Mouse (Mus musculus): ENCODE results near the gene Gm26965. TPM values are rescaled to one million over a fixed set of nuclear protein-coding genes. Genes with fewer than 3 reads are reported as not detected.

The Gm26965 gene
- total and polyA plus RNA-seq, 2 experiments = not detected

- H3K27me3 ChIP-seq (ENCODE audit: control insufficient read depth, insufficient read depth, low read length) = no peaks in the 10 kb centered on the region
- no peaks in the 10 kb centered on the region; the same call in 1 of the 2 replicates for H3K79me2 ChIP-seq (ENCODE audit: control insufficient read depth, insufficient read depth, low read length)
- peak within 1 kb of the TSS; percentile 71 for H3K9ac ChIP-seq (ENCODE audit: low read depth, low read length)
- H3K27ac ChIP-seq (replicated peaks; ENCODE audit: insufficient read depth, low read depth, low read length) = peak within 1 kb of the TSS; percentile 84
- H3K36me3 ChIP-seq (ENCODE audit: control insufficient read depth, insufficient read depth, low read length) = peaks cover 16% of the 10 kb centered on the region
- TF ChIP-seq POLR2A (IDR thresholded peaks at IDR 0.05; ENCODE audit: extremely low read depth, insufficient read depth, low read length) = peak; percentile 49; the same call in 1 of the 2 replicates
- TF ChIP-seq CTCF (IDR thresholded peaks at IDR 0.05; ENCODE audit: low read depth, low read length) = no peak
- DNase-seq (ENCODE audit: extremely low read depth, low read depth, low spot score) = peak; percentile 98
- peak within 1 kb of the TSS; percentile 75 for H3K4me3 ChIP-seq (ENCODE audit: insufficient read depth, low read depth, low read length)
- H3K4me1 ChIP-seq (ENCODE audit: control insufficient read depth, insufficient read depth, low read length) = peaks cover 1% of the 10 kb centered on the region; the same call in 1 of the 2 replicates
- WGBS = under 1% methylated on average over 20 of the region's 20 CpGs
Measured at GRCm38 (mm10) chr13:67451172-67452020, 74.6 kb downstream of the Gm26965 start, which contains the start of gene Zfp874a. Gene Zfp874a (minus strand): TSS chr13:67451624.

Other genes with a start within 250 kb of the Gm26965 start
- 1.9 TPM in 2 replicates for gene Zfp458, start 247.7 kb downstream of the Gm26965 start, total RNA-seq (2014; rRNA removed)
- gene Zfp458, start 247.7 kb downstream of the Gm26965 start, polyA plus RNA-seq (2012; rRNA removed) = 0.21 and 0.26 TPM in 2 replicates
- 1.9 and 4.0 TPM in 2 replicates for gene Zfp457, start 219.7 kb downstream of the Gm26965 start, total RNA-seq (2014; rRNA removed)
- gene Zfp457, start 219.7 kb downstream of the Gm26965 start, polyA plus RNA-seq (2012; rRNA removed) = 0.51 and 0.87 TPM in 2 replicates
- 4.4 and 4.9 TPM in 2 replicates for gene Zfp595, start 193.6 kb downstream of the Gm26965 start, total RNA-seq (2014; rRNA removed)
- gene Zfp595, start 193.6 kb downstream of the Gm26965 start, polyA plus RNA-seq (2012; rRNA removed) = 0.48 and 0.50 TPM in 2 replicates
- 0.40 TPM in 1 of 2 replicates, not detected in the other for gene Gm28044, start 165.6 kb downstream of the Gm26965 start, total RNA-seq (2014; rRNA removed)
- gene Gm28044, start 165.6 kb downstream of the Gm26965 start, polyA plus RNA-seq (2012; rRNA removed) = 0.24 TPM in 1 of 2 replicates, not detected in the other
- 2.4 and 2.8 TPM in 2 replicates for gene Zfp953, start 165.5 kb downstream of the Gm26965 start, total RNA-seq (2014; rRNA removed)
- 0.26 and 0.28 TPM in 2 replicates for gene Zfp953, start 165.5 kb downstream of the Gm26965 start, polyA plus RNA-seq (2012; rRNA removed)
- gene Gm28041, start 150.4 kb downstream of the Gm26965 start, total RNA-seq (2014; rRNA removed) = 0.27 and 0.65 TPM in 2 replicates
- not detected in 2 replicates for gene Gm28041, start 150.4 kb downstream of the Gm26965 start, polyA plus RNA-seq (2012; rRNA removed)
- gene Zfp456, start 150.3 kb downstream of the Gm26965 start, total RNA-seq (2014; rRNA removed) = 1.0 and 1.5 TPM in 2 replicates
- gene Zfp456, start 150.3 kb downstream of the Gm26965 start, polyA plus RNA-seq (2012; rRNA removed) = 0.09 and 0.11 TPM in 2 replicates
- 3.0 TPM in 2 replicates for gene Zfp429, start 126.3 kb downstream of the Gm26965 start, total RNA-seq (2014; rRNA removed)
- 0.69 and 1.00 TPM in 2 replicates for gene Zfp429, start 126.3 kb downstream of the Gm26965 start, polyA plus RNA-seq (2012; rRNA removed)
- 0.07 and 0.28 TPM in 2 replicates for gene Zfp459, start 104.7 kb downstream of the Gm26965 start, total RNA-seq (2014; rRNA removed)
- gene Zfp459, start 104.7 kb downstream of the Gm26965 start, polyA plus RNA-seq (2012; rRNA removed) = 0.04 and 0.11 TPM in 2 replicates
- gene Zfp874a, start 74.5 kb downstream of the Gm26965 start, total RNA-seq (2014; rRNA removed) = 26.6 and 32.5 TPM in 2 replicates
- 2.3 and 4.5 TPM in 2 replicates for gene Zfp874a, start 74.5 kb downstream of the Gm26965 start, polyA plus RNA-seq (2012; rRNA removed)
- 7.2 and 8.7 TPM in 2 replicates for gene Zfp874b, start 41.9 kb downstream of the Gm26965 start, total RNA-seq (2014; rRNA removed)
- 1.7 and 2.7 TPM in 2 replicates for gene Zfp874b, start 41.9 kb downstream of the Gm26965 start, polyA plus RNA-seq (2012; rRNA removed)
- gene Zfp58, start 25.6 kb downstream of the Gm26965 start, total RNA-seq (2014; rRNA removed) = 3.8 and 5.2 TPM in 2 replicates
- 0.56 and 0.68 TPM in 2 replicates for gene Zfp58, start 25.6 kb downstream of the Gm26965 start, polyA plus RNA-seq (2012; rRNA removed)
- 14.9 and 16.6 TPM in 2 replicates for gene Zfp87, start within 50 bp of the Gm26965 start, total RNA-seq (2014; rRNA removed)
- gene Zfp87, start within 50 bp of the Gm26965 start, polyA plus RNA-seq (2012; rRNA removed) = 7.1 and 12.3 TPM in 2 replicates
- gene Zfp748, start 27.7 kb upstream of the Gm26965 start, total RNA-seq (2014; rRNA removed) = 6.8 and 8.9 TPM in 2 replicates
- gene Zfp748, start 27.7 kb upstream of the Gm26965 start, polyA plus RNA-seq (2012; rRNA removed) = 0.66 and 0.81 TPM in 2 replicates
- gene Zfp729b, start 83.6 kb upstream of the Gm26965 start, total RNA-seq (2014; rRNA removed) = 7.1 and 9.5 TPM in 2 replicates
- gene Zfp729b, start 83.6 kb upstream of the Gm26965 start, polyA plus RNA-seq (2012; rRNA removed) = 0.27 and 0.32 TPM in 2 replicates
- not detected in 2 replicates for gene Gm49345, start 111.6 kb upstream of the Gm26965 start, total RNA-seq (2014; rRNA removed)
- not detected in 2 replicates for gene Gm49345, start 111.6 kb upstream of the Gm26965 start, polyA plus RNA-seq (2012; rRNA removed)
- gene Zfp729a, start 111.6 kb upstream of the Gm26965 start, total RNA-seq (2014; rRNA removed) = 3.9 and 4.9 TPM in 2 replicates
- 0.30 and 0.70 TPM in 2 replicates for gene Zfp729a, start 111.6 kb upstream of the Gm26965 start, polyA plus RNA-seq (2012; rRNA removed)
- gene Zfp738, start 160.9 kb upstream of the Gm26965 start, total RNA-seq (2014; rRNA removed) = 5.5 and 6.4 TPM in 2 replicates
- 1.5 and 2.3 TPM in 2 replicates for gene Zfp738, start 160.9 kb upstream of the Gm26965 start, polyA plus RNA-seq (2012; rRNA removed)
- gene Zfp65, start 203.0 kb upstream of the Gm26965 start, total RNA-seq (2014; rRNA removed) = 7.2 and 8.5 TPM in 2 replicates
- gene Zfp65, start 203.0 kb upstream of the Gm26965 start, polyA plus RNA-seq (2012; rRNA removed) = 0.46 and 0.65 TPM in 2 replicates
- gene Zfp85, start 229.1 kb upstream of the Gm26965 start, total RNA-seq (2014; rRNA removed) = 4.9 and 5.4 TPM in 2 replicates
- gene Zfp85, start 229.1 kb upstream of the Gm26965 start, polyA plus RNA-seq (2012; rRNA removed) = 0.21 and 0.64 TPM in 2 replicates

All from liver, adult 2 months (tissue).